ENCODE assay signal across 9 mouse cellular contexts in genomic region chr7:92866526-92866925, GRCm38 (mm10). TPM values are rescaled to one million over a fixed set of nuclear protein-coding genes. Genes with fewer than 3 reads are reported as not detected.
A peak's percentile ranks its signal among the peaks of the same experiment; 100 is the strongest.
DNase-seq lines count a peak whose midpoint lies in the region; ATAC-seq and TF ChIP-seq lines count a peak whose summit lies in the region.
"Had no signal": no experiment of that assay in that cellular context is flagged by ENCODE, and none has a peak within 500 bp of the region (broad histone marks: within the 10 kb centered on the region; RNA-seq: fewer than 3 reads in every experiment).

No protein-coding gene starts in this region.

- no peak overlapping the region for H3K4me2 ChIP-seq in forebrain, embryonic 16.5 days (ENCODE audit: low read length)
- H3K4me2 ChIP-seq in forebrain, embryonic 15.5 days (replicated peaks), result no peak overlapping the region
- no peak overlapping the region for H3K4me2 ChIP-seq in liver, postnatal 0 days (ENCODE audit: low read depth, low read length)
- H3K4me2 ChIP-seq: neural tube, embryonic 12.5 days had no signal

- no peak for TF ChIP-seq EP300 in liver, postnatal 0 days (IDR thresholded peaks at IDR 0.05; ENCODE audit: low read depth)

- DNase-seq in liver, postnatal 0 days, result no peak
- no peak for DNase-seq in liver
- peak; percentile 46 for DNase-seq in mesoderm, embryonic 11.5 days (ENCODE audit: low read depth, low spot score)
- no peak for DNase-seq in frontal cortex, postnatal 10 days (ENCODE audit: low spot score in 2 of 2)

- 0 out of 2 replicates have a peak, but pooled peaks have one; percentile 52 for ATAC-seq in forebrain, embryonic 16.5 days
- no peak for ATAC-seq in forebrain, embryonic 15.5 days (replicated peaks)
- ATAC-seq in liver, postnatal 0 days, result no peak
- ATAC-seq in activated CD4-positive, CD25-positive, alpha-beta regulatory T cell, adult 4 months, result peak; percentile 58
- no peak for ATAC-seq in frontal cortex, adult (ENCODE audit: low TSS enrichment)

- no peaks in the 10 kb centered on the region for H3K4me1 ChIP-seq in forebrain, embryonic 16.5 days (replicated peaks; ENCODE audit: control insufficient read depth, insufficient read depth, low read length)
- no peaks in the 10 kb centered on the region for H3K4me1 ChIP-seq in forebrain, embryonic 15.5 days
- H3K4me1 ChIP-seq in liver, postnatal 0 days (ENCODE audit: insufficient read depth), result no peaks in the 10 kb centered on the region
- H3K4me1 ChIP-seq: neural tube, embryonic 12.5 days had no signal

- H3K27ac ChIP-seq in forebrain, embryonic 16.5 days (ENCODE audit: low read length), result no peak overlapping the region
- H3K27ac ChIP-seq in forebrain, embryonic 15.5 days (replicated peaks), result no peak overlapping the region
- H3K27ac ChIP-seq in liver, postnatal 0 days (ENCODE audit: low read depth), result no peak overlapping the region
- H3K27ac ChIP-seq: neural tube, embryonic 12.5 days had no signal

- peak; percentile 76 for TF ChIP-seq CTCF in liver, postnatal 0 days (IDR thresholded peaks at IDR 0.05; ENCODE audit: low read depth)

- no peaks in the 10 kb centered on the region for H3K27me3 ChIP-seq in forebrain, embryonic 16.5 days (replicated peaks; ENCODE audit: control insufficient read depth, insufficient read depth, low read length)
- no peaks in the 10 kb centered on the region for H3K27me3 ChIP-seq in forebrain, embryonic 15.5 days
- no peaks in the 10 kb centered on the region for H3K27me3 ChIP-seq in liver, postnatal 0 days (ENCODE audit: insufficient read depth, low read length)
- H3K27me3 ChIP-seq: neural tube, embryonic 12.5 days had no signal

- H3K9me3 ChIP-seq in forebrain, embryonic 16.5 days (ENCODE audit: control insufficient read depth, low read length), result no peaks in the 10 kb centered on the region
- H3K9me3 ChIP-seq in forebrain, embryonic 15.5 days, result no peaks in the 10 kb centered on the region
- no peaks in the 10 kb centered on the region for H3K9me3 ChIP-seq in liver, postnatal 0 days (ENCODE audit: low read length)
- H3K9me3 ChIP-seq: neural tube, embryonic 12.5 days had no signal

- H3K36me3 ChIP-seq in forebrain, embryonic 16.5 days (ENCODE audit: control insufficient read depth, insufficient read depth), result no peaks in the 10 kb centered on the region
- peaks cover 2% of the 10 kb centered on the region; the same call in 1 of the 2 replicates for H3K36me3 ChIP-seq in forebrain, embryonic 15.5 days
- H3K36me3 ChIP-seq in liver, postnatal 0 days (replicated peaks; ENCODE audit: insufficient read depth, low read length), result 0 out of 2 replicates have a peak, but pooled peaks cover 7% of the 10 kb centered on the region
- H3K36me3 ChIP-seq: neural tube, embryonic 12.5 days had no signal

- H3K4me3 ChIP-seq in forebrain, embryonic 16.5 days (replicated peaks; ENCODE audit: low read length), result no peak overlapping the region
- no peak overlapping the region for H3K4me3 ChIP-seq in forebrain, embryonic 15.5 days
- H3K4me3 ChIP-seq in liver, postnatal 0 days (ENCODE audit: low read depth, low read length), result no peak overlapping the region
- H3K4me3 ChIP-seq: neural tube, embryonic 12.5 days had no signal

- no peak overlapping the region for H3K9ac ChIP-seq in forebrain, embryonic 16.5 days (replicated peaks; ENCODE audit: low read depth, low read length)
- no peak overlapping the region for H3K9ac ChIP-seq in forebrain, embryonic 15.5 days (replicated peaks)
- no peak overlapping the region for H3K9ac ChIP-seq in liver, postnatal 0 days (replicated peaks)
- H3K9ac ChIP-seq: neural tube, embryonic 12.5 days had no signal

- WGBS in forebrain, embryonic 16.5 days, result 28% methylated on average over 2 of the region's 2 CpGs
- 27% methylated on average over 2 of the region's 2 CpGs for WGBS in forebrain, embryonic 15.5 days
- WGBS in liver, postnatal 0 days (ENCODE audit: insufficient replicate concordance), result 35% methylated on average over 2 of the region's 2 CpGs

RNA-seq across cellular contexts. Expression of gene Ddias, which starts 7.5 kb away (rescaled TPM):
- polyA plus RNA-seq in forebrain, embryonic 16.5 days (2015; fragmentation: Nextera tagmentation; extraction: Ambion mirVana), result 6.6 and 9.6 TPM in 2 replicates
- polyA plus RNA-seq in forebrain, embryonic 15.5 days (2015; fragmentation: Nextera tagmentation; extraction: Ambion mirVana), result 7.5 and 9.3 TPM in 2 replicates
- polyA plus RNA-seq in liver, postnatal 0 days (2015; fragmentation: Nextera tagmentation; extraction: Ambion mirVana), result 3.7 and 3.9 TPM in 2 replicates
- 1 to 10 TPM; 3.1 to 4.2 TPM for polyA plus RNA-seq in activated CD4-positive, CD25-positive, alpha-beta regulatory T cell, adult 4 months (2017; shearing (Covaris generic))

RNA-seq across cellular contexts. Expression of gene Prcp, which starts 7.7 kb away (rescaled TPM):
- 17.3 and 19.7 TPM in 2 replicates for polyA plus RNA-seq in forebrain, embryonic 16.5 days (2015; fragmentation: Nextera tagmentation; extraction: Ambion mirVana)
- polyA plus RNA-seq in forebrain, embryonic 15.5 days (2015; fragmentation: Nextera tagmentation; extraction: Ambion mirVana), result 16.6 and 17.4 TPM in 2 replicates
- 10.2 and 11.5 TPM in 2 replicates for polyA plus RNA-seq in liver, postnatal 0 days (2015; fragmentation: Nextera tagmentation; extraction: Ambion mirVana)
- polyA plus RNA-seq in activated CD4-positive, CD25-positive, alpha-beta regulatory T cell, adult 4 months (2017; shearing (Covaris generic)), result 10 to 100 TPM; 16.3 to 22.9 TPM

Comparison
In these comparisons a context has a peak if more than half of its experiments do, and no peak if none do; other contexts are left out.
1. ATAC-seq: peak in forebrain, embryonic 16.5 days (single experiment) and activated CD4-positive, CD25-positive, alpha-beta regulatory T cell, adult 4 months (single experiment); none in forebrain, embryonic 15.5 days (single experiment), liver, postnatal 0 days (single experiment) and frontal cortex, adult (single experiment).